Mouse (Mus musculus) neural tube, embryonic 11.5 days (tissue): Measurements from ENCODE around the gene Yjefn3. TPM values are rescaled to one million over a fixed set of nuclear protein-coding genes. Genes with fewer than 3 reads are reported as not detected.

ENCODE experiments used
- ATAC-seq: fragments of 200-750 bp; cut with Nextera tagmentation; 2 replicates; pipeline ENCODE4 v1.8.0; 2017; ENCODE audit warnings: moderate number of reproducible peaks, mild to moderate bottlenecking, moderate TSS enrichment, moderate library complexity; ENCODE audit not compliant: insufficient read depth, low FRiP score, low TSS enrichment
- DNase-seq: peaks from one replicate; pipeline ENCODE4 v3.0.0-alpha.2; 2015; ENCODE audit warnings: low spot score
- H3K27ac ChIP-seq: fragments of 300-500 bp; sonication (generic); 2 replicates; pipeline ENCODE4 v1.5.1; 2014; ENCODE audit warnings: low read depth, mild to moderate bottlenecking, low read length
- H3K27me3 ChIP-seq: fragments of 300-500 bp; sonication (generic); 2 replicates; pipeline ENCODE4 v1.6.1; 2014; ENCODE audit warnings: mild to moderate bottlenecking, low read length, mixed read lengths; ENCODE audit not compliant: control insufficient read depth, insufficient read depth
- H3K36me3 ChIP-seq: fragments of 300-500 bp; sonication (generic); 2 replicates; pipeline ENCODE4 v1.6.1; 2014; ENCODE audit warnings: mild to moderate bottlenecking, low read length, moderate library complexity, mixed read lengths; ENCODE audit not compliant: control insufficient read depth, insufficient read depth
- H3K4me1 ChIP-seq: fragments of 300-500 bp; sonication (generic); 2 replicates; pipeline ENCODE4 v1.6.1; 2014; ENCODE audit warnings: low read length, mixed read lengths; ENCODE audit not compliant: control insufficient read depth, insufficient read depth
- H3K4me2 ChIP-seq: fragments of 300-500 bp; sonication (generic); 2 replicates; pipeline ENCODE4 v1.6.1; 2014; ENCODE audit warnings: low read depth, mild to moderate bottlenecking, moderate library complexity
- H3K4me3 ChIP-seq: fragments of 300-500 bp; sonication (generic); 2 replicates; pipeline ENCODE4 v1.5.1; 2014; ENCODE audit warnings: low read depth, low read length
- H3K9ac ChIP-seq: fragments of 300-500 bp; sonication (generic); 2 replicates; pipeline ENCODE4 v1.6.1; 2014; ENCODE audit warnings: mild to moderate bottlenecking, low read length
- H3K9me3 ChIP-seq: fragments of 300-500 bp; sonication (generic); 2 replicates; pipeline ENCODE4 v1.6.1; 2016; ENCODE audit warnings: low read length; ENCODE audit not compliant: control insufficient read depth
- WGBS: fragments of 180-500 bp; shearing (Covaris S2); extraction: QIAGEN DNeasy Blood & Tissue Kit; methylation state at CpG from one replicate; pipeline ENCODE4 v1.1.7; 2014; 5-methylcytosine and 5-hydroxymethylcytosine counted together
- polyA plus RNA-seq: library from polyadenylated mRNA; unstranded; fragments of >200 nt; fragmentation: Nextera tagmentation; extraction: Ambion mirVana; gene quantifications from 2 replicates; pipeline ENCODE4 v1.2.1, GENCODE M21; 2014

Yjefn3 gene
- polyA plus RNA-seq, 1 experiment from 2014 or later, result 5.0 TPM

- 96% methylated on average over 3 of the region's 3 CpGs for WGBS
Measured at GRCm38 (mm10) chr8:69935431-69935830, 32.9 kb upstream of the Yjefn3 start.

GRCm38 (mm10) chr8:69934582-69934981 is 32.1 kb upstream of the Yjefn3 start:
- H3K4me1 ChIP-seq, result no peaks in the 10 kb centered on the region
- peaks cover 4% of the 10 kb centered on the region; the same call in 1 of the 2 replicates for H3K36me3 ChIP-seq
- no peak for ATAC-seq
- no peak overlapping the region for H3K27ac ChIP-seq
- 91% methylated on average over 5 of the region's 5 CpGs for WGBS
- no peak overlapping the region for H3K4me2 ChIP-seq
- H3K9ac ChIP-seq, result no peak overlapping the region
- no peak overlapping the region for H3K4me3 ChIP-seq
- H3K9me3 ChIP-seq, result no peaks in the 10 kb centered on the region
- no peaks in the 10 kb centered on the region for H3K27me3 ChIP-seq
- DNase-seq, result no peak

More at GRCm38 (mm10) chr8:69935431-69935830, 32.9 kb upstream of the Yjefn3 start:
- ATAC-seq, result no peak
- Histone ChIP-seq H3K9me3 (no peaks in the 10 kb centered on the region), H3K36me3 (peaks cover 4% of the 10 kb centered on the region; the same call in 1 of the 2 replicates), H3K4me1 (peaks cover 2% of the 10 kb centered on the region; the same call in 1 of the 2 replicates), H3K4me3 (no peak overlapping the region), H3K4me2 (no peak overlapping the region), H3K27me3 (no peaks in the 10 kb centered on the region), H3K27ac (no peak overlapping the region), H3K9ac (no peak overlapping the region)
- no peak for DNase-seq

- WGBS, result 78% methylated on average over 2 of the region's 2 CpGs
- Histone ChIP-seq H3K4me1 (no peaks in the 10 kb centered on the region), H3K27ac (no peak overlapping the region), H3K27me3 (no peaks in the 10 kb centered on the region), H3K9ac (no peak overlapping the region), H3K36me3 (peaks cover 4% of the 10 kb centered on the region; the same call in 1 of the 2 replicates), H3K9me3 (no peaks in the 10 kb centered on the region), H3K4me2 (no peak overlapping the region), H3K4me3 (no peak overlapping the region)
- ATAC-seq (no peak), DNase-seq (no peak)
Measured at GRCm38 (mm10) chr8:69933811-69934210, 31.3 kb upstream of the Yjefn3 start.

- Histone ChIP-seq H3K4me2 (no peak overlapping the region), H3K27ac (no peak overlapping the region), H3K9ac (no peak overlapping the region), H3K4me3 (no peak overlapping the region), H3K27me3 (no peaks in the 10 kb centered on the region), H3K9me3 (no peaks in the 10 kb centered on the region), H3K36me3 (peaks cover 2% of the 10 kb centered on the region; the same call in 1 of the 2 replicates), H3K4me1 (no peaks in the 10 kb centered on the region)
- DNase-seq, result no peak
- ATAC-seq, result no peak
Measured at GRCm38 (mm10) chr8:69926901-69927300, 24.4 kb upstream of the Yjefn3 start.

GRCm38 (mm10) chr8:69923986-69924385 is 21.5 kb upstream of the Yjefn3 start:
- WGBS, result 91% methylated on average over 1 of the region's 1 CpGs
- ATAC-seq (no peak), DNase-seq (no peak)
- peaks cover 11% of the 10 kb centered on the region; the same call in 1 of the 2 replicates for H3K4me1 ChIP-seq
- H3K9ac ChIP-seq, result no peak overlapping the region
- H3K27me3 ChIP-seq, result no peaks in the 10 kb centered on the region
- no peak overlapping the region for H3K4me2 ChIP-seq
- peaks cover 2% of the 10 kb centered on the region; the same call in 1 of the 2 replicates for H3K36me3 ChIP-seq
- no peaks in the 10 kb centered on the region for H3K9me3 ChIP-seq
- no peak overlapping the region for H3K4me3 ChIP-seq
- no peak overlapping the region for H3K27ac ChIP-seq

- no peak for ATAC-seq
- peak overlapping the region; percentile 42 for H3K27ac ChIP-seq
- H3K4me1 ChIP-seq, result peaks cover 11% of the 10 kb centered on the region; the same call in 1 of the 2 replicates
- WGBS, result 92% methylated on average over 2 of the region's 2 CpGs
- no peak overlapping the region for H3K9ac ChIP-seq
- H3K9me3 ChIP-seq, result no peaks in the 10 kb centered on the region
- H3K4me3 ChIP-seq, result no peak overlapping the region
- H3K27me3 ChIP-seq, result no peaks in the 10 kb centered on the region
- no peak for DNase-seq
- H3K4me2 ChIP-seq, result no peak overlapping the region
- H3K36me3 ChIP-seq, result peaks cover 2% of the 10 kb centered on the region; the same call in 1 of the 2 replicates
Measured at GRCm38 (mm10) chr8:69921141-69921540, 18.6 kb upstream of the Yjefn3 start.

- no peaks in the 10 kb centered on the region for H3K27me3 ChIP-seq
- H3K4me1 ChIP-seq, result peaks cover 11% of the 10 kb centered on the region; the same call in 1 of the 2 replicates
- 0 out of 2 replicates have a peak overlapping the region, but pooled peaks have one; percentile 24 for H3K9ac ChIP-seq
- no peaks in the 10 kb centered on the region for H3K9me3 ChIP-seq
- 49% methylated on average over 11 of the region's 11 CpGs for WGBS
- H3K36me3 ChIP-seq, result peaks cover 2% of the 10 kb centered on the region; the same call in 1 of the 2 replicates
- peak; percentile 78 for ATAC-seq
- no peak overlapping the region for H3K4me2 ChIP-seq
- peak; percentile 78 for DNase-seq
- H3K4me3 ChIP-seq, result no peak overlapping the region
- peak overlapping the region; percentile 21 for H3K27ac ChIP-seq
Measured at GRCm38 (mm10) chr8:69919876-69920662, 17.6 kb upstream of the Yjefn3 start.

- H3K9me3 ChIP-seq, result no peaks in the 10 kb centered on the region
- ATAC-seq (peak; percentile 46; the same call in 1 of the 2 replicates), DNase-seq (peak; percentile 69)
- 92% methylated on average over 1 of the region's 1 CpGs for WGBS
- no peak overlapping the region for H3K27ac ChIP-seq
- H3K4me1 ChIP-seq, result peaks cover 11% of the 10 kb centered on the region; the same call in 1 of the 2 replicates
- H3K9ac ChIP-seq, result no peak overlapping the region
- no peaks in the 10 kb centered on the region for H3K27me3 ChIP-seq
- no peak overlapping the region for H3K4me3 ChIP-seq
- peaks cover 8% of the 10 kb centered on the region for H3K36me3 ChIP-seq
- H3K4me2 ChIP-seq, result no peak overlapping the region
Measured at GRCm38 (mm10) chr8:69919010-69919409, 16.5 kb upstream of the Yjefn3 start.

- Histone ChIP-seq H3K9me3 (no peaks in the 10 kb centered on the region), H3K4me1 (peaks cover 11% of the 10 kb centered on the region; the same call in 1 of the 2 replicates), H3K27me3 (no peaks in the 10 kb centered on the region), H3K4me2 (no peak overlapping the region), H3K4me3 (no peak overlapping the region), H3K36me3 (peaks cover 9% of the 10 kb centered on the region), H3K9ac (no peak overlapping the region), H3K27ac (no peak overlapping the region)
- no peak for DNase-seq
- no peak for ATAC-seq
Measured at GRCm38 (mm10) chr8:69918506-69918905, 16.0 kb upstream of the Yjefn3 start.
